Mouse (Mus musculus) ES-Bruce4 (cell line): Measurements from ENCODE around the gene Hras. TPM values are rescaled to one million over a fixed set of nuclear protein-coding genes. Genes with fewer than 3 reads are reported as not detected.

Source experiments
- H3K27ac ChIP-seq: 2 replicates; pipeline ENCODE4 v1.5.1; 2012; ENCODE audit warnings: low read length, inconsistent platforms; ENCODE audit not compliant: insufficient read depth
- H3K27me3 ChIP-seq: 2 replicates; pipeline ENCODE4 v1.6.1; 2012; ENCODE audit warnings: mild to moderate bottlenecking, low read length, inconsistent platforms; ENCODE audit not compliant: control insufficient read depth, poor library complexity, insufficient read depth, severe bottlenecking
- H3K36me3 ChIP-seq: 2 replicates; pipeline ENCODE4 v1.6.1; 2012; ENCODE audit warnings: inconsistent platforms, mild to moderate bottlenecking, low read length, moderate library complexity; ENCODE audit not compliant: control insufficient read depth, poor library complexity, insufficient read depth, severe bottlenecking
- H3K4me1 ChIP-seq: one replicate; pipeline ENCODE4 v1.8.1; 2011; ENCODE audit warnings: low read length; ENCODE audit not compliant: control insufficient read depth, insufficient read depth
- H3K4me3 ChIP-seq: 2 replicates; pipeline ENCODE4 v1.5.1; 2011; ENCODE audit warnings: low read depth, mild to moderate bottlenecking, low read length
- H3K9ac ChIP-seq: 2 replicates; pipeline ENCODE4 v1.6.1; 2012; ENCODE audit warnings: low read depth, mild to moderate bottlenecking, inconsistent platforms; ENCODE audit not compliant: poor library complexity, severe bottlenecking
- H3K9me3 ChIP-seq: replicated peaks from 2 replicates; pipeline ENCODE4 v1.6.1; 2012; ENCODE audit warnings: mild to moderate bottlenecking, low read length, inconsistent platforms; ENCODE audit not compliant: control insufficient read depth, poor library complexity, insufficient read depth, severe bottlenecking
- CTCF ChIP-seq: IDR thresholded peaks from one replicate; pipeline ENCODE4 v1.8.1; 2011; ENCODE audit warnings: low read depth, low read length
- EP300 ChIP-seq: IDR thresholded peaks from 2 replicates; pipeline ENCODE4 v1.6.1; 2011; ENCODE audit warnings: low read depth, low read length; ENCODE audit not compliant: insufficient read depth
- POLR2A ChIP-seq: IDR thresholded peaks from one replicate; pipeline ENCODE4 v1.8.1; 2011; ENCODE audit warnings: low read length; ENCODE audit not compliant: insufficient read depth
- polyA plus RNA-seq: library from polyadenylated mRNA; stranded (reverse); fragments of >200 nt; gene quantifications from 2 replicates; pipeline ENCODE4 v1.2.4, GENCODE M21; 2011; ENCODE audit warnings: low read depth; ENCODE audit not compliant: missing spikeins, insufficient read depth, insufficient read length

Hras gene
- polyA plus RNA-seq, 1 experiment, result 50.5 TPM

DNA sequence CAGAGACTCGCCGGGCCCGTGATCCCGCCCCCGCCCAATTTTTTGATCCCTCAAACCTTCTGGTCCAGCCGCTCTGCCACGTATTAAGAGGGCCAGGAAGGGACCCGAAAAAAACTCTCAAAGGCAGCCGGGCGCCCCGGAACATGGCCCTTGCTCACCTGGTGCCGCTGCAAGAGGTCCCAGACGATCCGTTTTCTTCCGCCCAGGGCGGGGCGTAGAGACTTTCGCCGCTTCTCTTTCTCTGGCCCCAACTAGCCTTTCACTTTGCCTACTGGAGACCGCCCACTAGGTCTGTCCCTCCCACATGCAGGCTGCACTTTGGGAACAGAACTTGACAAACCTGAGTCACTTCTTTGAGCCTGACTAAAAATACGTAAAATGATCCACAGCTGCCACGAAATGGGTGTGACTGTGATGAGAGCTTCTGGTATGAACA is 25.3 kb downstream of the Hras start:
- Histone ChIP-seq H3K27me3 (no peaks in the 10 kb centered on the region), H3K9ac (peak overlapping the region; percentile 51), H3K9me3 (no peaks in the 10 kb centered on the region), H3K4me1 (no peaks in the 10 kb centered on the region), H3K27ac (no peak overlapping the region), H3K4me3 (peak overlapping the region; percentile 53), H3K36me3 (no peaks in the 10 kb centered on the region)
- no peak for TF ChIP-seq POLR2A
- no peak for TF ChIP-seq CTCF
- TF ChIP-seq EP300, result no peak

GRCm38 (mm10) chr7:141167901-141168517 is 25.8 kb downstream of the Hras start:
- Histone ChIP-seq H3K9me3 (no peaks in the 10 kb centered on the region), H3K9ac (peak overlapping the region; percentile 51), H3K4me1 (no peaks in the 10 kb centered on the region), H3K27ac (0 out of 2 replicates have a peak overlapping the region, but pooled peaks have one; percentile 2), H3K36me3 (no peaks in the 10 kb centered on the region), H3K4me3 (peak overlapping the region; percentile 53), H3K27me3 (no peaks in the 10 kb centered on the region)
- TF ChIP-seq POLR2A, result no peak
- TF ChIP-seq CTCF, result no peak
- TF ChIP-seq EP300, result no peak

- Histone ChIP-seq H3K4me1 (no peaks in the 10 kb centered on the region), H3K27me3 (no peaks in the 10 kb centered on the region), H3K27ac (no peak overlapping the region), H3K9ac (no peak overlapping the region), H3K4me3 (no peak overlapping the region), H3K9me3 (no peaks in the 10 kb centered on the region), H3K36me3 (no peaks in the 10 kb centered on the region; the same call in none of the 2 replicates)
- TF ChIP-seq POLR2A (no peak), CTCF (no peak), EP300 (no peak)
These were observed 29.0 kb downstream of the Hras start for GRCm38 (mm10) chr7:141164850-141165249.

DNA sequence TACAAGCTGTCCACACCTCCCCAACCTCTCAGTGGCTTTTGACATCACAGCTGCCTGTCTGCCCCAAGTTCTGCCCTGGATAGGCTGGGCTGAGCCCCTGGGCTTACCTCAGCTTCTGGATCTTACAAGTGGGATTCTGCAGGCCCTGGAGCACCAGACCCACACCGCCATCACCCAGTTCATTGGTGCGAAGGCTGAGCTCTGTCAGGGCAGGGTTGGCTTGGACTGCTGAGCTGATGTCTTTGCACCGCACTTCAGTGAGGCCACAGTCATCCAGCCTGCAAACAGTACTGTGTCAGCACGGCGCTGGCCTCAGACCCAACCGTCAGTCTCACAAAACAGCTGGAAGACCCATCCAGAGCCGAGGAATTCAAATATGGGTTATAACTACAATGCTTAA is 29.4 kb downstream of the Hras start:
- H3K27me3 ChIP-seq, result no peaks in the 10 kb centered on the region
- no peak overlapping the region for H3K4me3 ChIP-seq
- no peak overlapping the region for H3K27ac ChIP-seq
- H3K36me3 ChIP-seq, result no peaks in the 10 kb centered on the region; the same call in none of the 2 replicates
- H3K9me3 ChIP-seq, result no peaks in the 10 kb centered on the region
- no peak overlapping the region for H3K9ac ChIP-seq
- no peak for TF ChIP-seq POLR2A
- no peak for TF ChIP-seq EP300
- TF ChIP-seq CTCF, result no peak
- no peaks in the 10 kb centered on the region for H3K4me1 ChIP-seq

GRCm38 (mm10) chr7:141155362-141155761 is 38.4 kb downstream of the Hras start:
- peaks cover 7% of the 10 kb centered on the region; the same call in 1 of the 2 replicates for H3K36me3 ChIP-seq
- no peak overlapping the region for H3K9ac ChIP-seq
- TF ChIP-seq EP300, result no peak
- TF ChIP-seq CTCF, result no peak
- no peak for TF ChIP-seq POLR2A
- H3K9me3 ChIP-seq, result no peaks in the 10 kb centered on the region
- H3K4me3 ChIP-seq, result no peak overlapping the region
- H3K27ac ChIP-seq, result no peak overlapping the region
- H3K4me1 ChIP-seq, result no peaks in the 10 kb centered on the region
- H3K27me3 ChIP-seq, result no peaks in the 10 kb centered on the region

- TF ChIP-seq CTCF (no peak), EP300 (peak; percentile 73), POLR2A (no peak)
- Histone ChIP-seq H3K9me3 (no peaks in the 10 kb centered on the region), H3K4me1 (peaks cover 8% of the 10 kb centered on the region), H3K27me3 (no peaks in the 10 kb centered on the region), H3K36me3 (no peaks in the 10 kb centered on the region), H3K27ac (peak overlapping the region; percentile 87), H3K9ac (0 out of 2 replicates have a peak overlapping the region, but pooled peaks have one; percentile 26), H3K4me3 (no peak overlapping the region)
These were observed 45.2 kb downstream of the Hras start for GRCm38 (mm10) chr7:141148639-141149038.
